Mouse (Mus musculus) G1E-ER4 (cell line): ENCODE measurements around the gene Acss2. TPM values are rescaled to one million over a fixed set of nuclear protein-coding genes. Genes with fewer than 3 reads are reported as not detected.
A peak's percentile ranks its signal among the peaks of the same experiment; 100 is the strongest.

Experiments used
- GATA1 ChIP-seq: IDR thresholded peaks from one replicate; pipeline ENCODE4 v1.8.0; 2012; ENCODE audit warnings: low read length, inconsistent platforms
- polyA plus RNA-seq: library from polyadenylated mRNA; stranded (reverse); fragments of >175 nt; gene quantifications from 2 replicates; pipeline ENCODE4 v1.2.3, GENCODE M21; 2012

Acss2 gene
- polyA plus RNA-seq, 1 experiment: 38.4 TPM

GRCm38 (mm10) chr2:155523706-155524105, 6.0 kb downstream of the Acss2 start:
- TF ChIP-seq GATA1: no peak

GRCm38 (mm10) chr2:155524378-155524777, 6.6 kb downstream of the Acss2 start:
- no peak for TF ChIP-seq GATA1

GRCm38 (mm10) chr2:155527367-155527766, 9.6 kb downstream of the Acss2 start:
- TF ChIP-seq GATA1: peak; percentile 51

- TF ChIP-seq GATA1: no peak
These were observed 18.5 kb downstream of the Acss2 start for GRCm38 (mm10) chr2:155536292-155536691.

- no peak for TF ChIP-seq GATA1
These were observed 20.2 kb downstream of the Acss2 start for GRCm38 (mm10) chr2:155537761-155538462.

- TF ChIP-seq GATA1: no peak
These were observed 21.9 kb downstream of the Acss2 start for GRCm38 (mm10) chr2:155539696-155540095.

- TF ChIP-seq GATA1: no peak
These were observed 23.2 kb downstream of the Acss2 start for GRCm38 (mm10) chr2:155540822-155541458.

GRCm38 (mm10) chr2:155546955-155547354, 29.2 kb downstream of the Acss2 start:
- no peak for TF ChIP-seq GATA1

- no peak for TF ChIP-seq GATA1
These were observed 34.6 kb downstream of the Acss2 start for GRCm38 (mm10) chr2:155552336-155552735.

- TF ChIP-seq GATA1: no peak
These were observed 35.2 kb downstream of the Acss2 start for GRCm38 (mm10) chr2:155552949-155553354.

- TF ChIP-seq GATA1: no peak
These were observed 36.8 kb downstream of the Acss2 start for GRCm38 (mm10) chr2:155554426-155554985.

- TF ChIP-seq GATA1: no peak
These were observed 44.5 kb downstream of the Acss2 start for GRCm38 (mm10) chr2:155562209-155562608.

GRCm38 (mm10) chr2:155562934-155563333, 45.2 kb downstream of the Acss2 start:
- no peak for TF ChIP-seq GATA1

- peak; percentile 99 for TF ChIP-seq GATA1
These were observed 50.0 kb downstream of the Acss2 start for GRCm38 (mm10) chr2:155567751-155568150.

- TF ChIP-seq GATA1: no peak
These were observed 51.6 kb downstream of the Acss2 start for GRCm38 (mm10) chr2:155569223-155569807.

GRCm38 (mm10) chr2:155573001-155573400, 55.3 kb downstream of the Acss2 start:
- TF ChIP-seq GATA1: no peak
